Mouse (Mus musculus) midbrain, embryonic 15.5 days (tissue): ENCODE measurements around the gene Hbq1b. TPM values are rescaled to one million over a fixed set of nuclear protein-coding genes. Genes with fewer than 3 reads are reported as not detected.

Experiments
- ATAC-seq: fragments of 200-750 bp; cut with Nextera tagmentation; replicated peaks from 2 replicates; pipeline ENCODE4 v1.8.0; 2017; ENCODE audit warnings: moderate TSS enrichment
- H3K27ac ChIP-seq: fragments of 300-500 bp; sonication (generic); 2 replicates; pipeline ENCODE4 v1.5.1; 2015; ENCODE audit warnings: mild to moderate bottlenecking, inconsistent platforms
- H3K27me3 ChIP-seq: fragments of 300-500 bp; sonication (generic); replicated peaks from 2 replicates; pipeline ENCODE4 v1.6.1; 2015; ENCODE audit warnings: inconsistent platforms
- H3K36me3 ChIP-seq: fragments of 300-500 bp; sonication (generic); replicated peaks from 2 replicates; pipeline ENCODE4 v1.6.1; 2015; ENCODE audit warnings: inconsistent platforms
- H3K4me1 ChIP-seq: fragments of 300-500 bp; sonication (generic); 2 replicates; pipeline ENCODE4 v1.6.1; 2015; ENCODE audit warnings: inconsistent platforms
- H3K4me2 ChIP-seq: fragments of 300-500 bp; sonication (generic); 2 replicates; pipeline ENCODE4 v1.6.1; 2015; ENCODE audit warnings: inconsistent platforms, mild to moderate bottlenecking, moderate library complexity
- H3K4me3 ChIP-seq: fragments of 300-500 bp; sonication (generic); 2 replicates; pipeline ENCODE4 v1.5.1; 2015; ENCODE audit warnings: mild to moderate bottlenecking, inconsistent platforms
- H3K9ac ChIP-seq: fragments of 300-500 bp; sonication (generic); 2 replicates; pipeline ENCODE4 v1.6.1; 2015; ENCODE audit warnings: mild to moderate bottlenecking, inconsistent platforms
- H3K9me3 ChIP-seq: fragments of 300-500 bp; sonication (generic); 2 replicates; pipeline ENCODE4 v1.6.1; 2016; ENCODE audit warnings: inconsistent platforms
- WGBS: fragments of 180-500 bp; shearing (Covaris S2); methylation state at CpG from one replicate; pipeline ENCODE4 v1.1.7; 2015; ENCODE audit warnings: mixed read lengths; 5-methylcytosine and 5-hydroxymethylcytosine counted together
- polyA plus RNA-seq: library from polyadenylated mRNA; unstranded; fragments of >200 nt; fragmentation: Nextera tagmentation; extraction: Ambion mirVana; gene quantifications from 2 replicates; pipeline ENCODE4 v1.2.1, GENCODE M21; 2015

Gene Hbq1b
- polyA plus RNA-seq, 1 experiment from 2014 or later = 0.83 TPM

DNA sequence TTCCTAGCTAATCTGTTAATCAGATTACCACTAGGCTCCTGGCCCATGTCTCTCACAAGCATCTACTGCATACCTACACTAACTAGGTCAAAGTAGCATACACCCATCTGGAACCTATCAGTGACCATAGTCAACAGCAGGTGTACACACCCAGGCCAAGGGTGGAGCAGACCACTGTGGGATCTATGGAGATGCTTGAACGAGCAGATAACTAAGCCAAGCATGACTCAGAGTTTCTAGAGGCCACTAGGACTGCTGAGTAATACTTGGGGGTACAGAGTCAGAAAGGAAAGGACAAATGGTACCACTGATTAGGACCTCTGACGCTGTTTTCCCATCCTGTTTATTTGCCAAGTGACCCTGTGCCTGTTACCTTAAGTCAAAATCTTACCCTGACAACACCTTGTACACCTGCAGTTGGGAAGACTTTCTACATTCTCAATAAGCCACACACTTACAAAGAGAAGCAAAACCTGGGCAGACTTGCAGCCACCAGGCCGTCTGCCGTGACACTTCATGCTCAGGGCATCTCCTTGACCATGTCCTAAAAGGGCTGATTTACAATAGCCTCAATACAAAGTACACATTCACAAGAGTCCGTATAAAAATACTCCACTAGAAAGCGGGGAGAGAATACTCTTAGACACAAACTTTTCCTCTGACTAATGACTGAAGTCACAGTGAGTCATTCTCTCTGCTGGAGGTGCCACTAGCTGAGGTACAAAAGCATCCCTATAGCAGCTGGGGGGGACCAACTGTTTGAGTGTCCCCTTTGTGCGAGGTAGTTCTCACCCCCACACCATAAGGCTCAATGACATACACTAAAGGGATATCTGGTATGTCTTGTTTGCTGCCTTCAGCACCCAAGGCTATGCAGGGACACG is 35.6 kb upstream of the Hbq1b start:
- H3K4me1 ChIP-seq = no peaks in the 10 kb centered on the region
- H3K4me3 ChIP-seq = no peak overlapping the region
- H3K9ac ChIP-seq = no peak overlapping the region
- 86% methylated on average over 8 of the region's 8 CpGs for WGBS
- peaks cover 13% of the 10 kb centered on the region; the same call in 1 of the 2 replicates for H3K36me3 ChIP-seq
- no peak for ATAC-seq
- no peaks in the 10 kb centered on the region for H3K27me3 ChIP-seq
- H3K4me2 ChIP-seq = no peak overlapping the region
- H3K27ac ChIP-seq = no peak overlapping the region
- no peaks in the 10 kb centered on the region for H3K9me3 ChIP-seq

DNA sequence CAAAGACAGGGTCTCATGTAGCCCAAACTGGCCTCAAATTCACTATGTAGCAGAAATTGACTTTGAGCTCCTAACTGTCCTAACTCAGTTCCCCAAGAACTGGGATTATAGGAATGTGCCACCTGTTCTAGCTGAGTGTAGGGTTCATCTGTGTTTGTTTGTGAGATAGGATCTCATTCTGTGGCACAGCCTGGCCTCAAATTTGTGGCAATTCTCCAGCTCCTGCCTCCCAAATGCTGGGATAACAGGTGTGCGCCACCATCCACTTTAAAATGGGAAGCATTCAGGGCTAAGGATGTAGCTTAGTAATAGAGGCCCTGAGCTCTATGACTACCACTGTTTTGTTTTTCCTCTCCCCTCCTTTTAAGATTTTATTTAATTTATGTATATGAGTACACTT is 33.6 kb upstream of the Hbq1b start:
- no peaks in the 10 kb centered on the region for H3K4me1 ChIP-seq
- H3K9me3 ChIP-seq = no peaks in the 10 kb centered on the region
- no peaks in the 10 kb centered on the region for H3K27me3 ChIP-seq
- H3K36me3 ChIP-seq = peaks cover 3% of the 10 kb centered on the region; the same call in 1 of the 2 replicates
- ATAC-seq = no peak
- H3K9ac ChIP-seq = no peak overlapping the region
- H3K4me2 ChIP-seq = no peak overlapping the region
- no peak overlapping the region for H3K27ac ChIP-seq
- no peak overlapping the region for H3K4me3 ChIP-seq
- 92% methylated on average over 1 of the region's 1 CpGs for WGBS

DNA sequence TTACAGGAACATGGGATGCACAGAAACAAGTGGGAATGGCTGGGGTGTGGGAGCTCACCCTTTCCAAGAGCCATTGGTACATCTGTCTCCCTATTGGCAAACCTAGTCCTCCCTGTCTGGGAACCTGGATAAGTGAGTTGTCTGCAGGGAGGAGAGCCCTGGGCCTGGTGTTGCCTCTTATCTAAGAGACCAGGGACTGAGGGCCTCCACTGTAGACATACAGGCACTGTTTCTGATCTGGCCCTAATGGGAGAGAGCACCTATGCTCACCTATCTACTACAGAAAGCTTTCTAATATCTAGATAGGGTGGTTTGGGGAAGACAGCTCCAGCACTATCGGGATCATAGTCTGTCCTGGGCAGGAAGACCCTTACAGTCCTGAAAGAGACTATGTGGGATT is 30.6 kb upstream of the Hbq1b start:
- H3K27me3 ChIP-seq = no peaks in the 10 kb centered on the region
- H3K9ac ChIP-seq = no peak overlapping the region
- no peak for ATAC-seq
- H3K27ac ChIP-seq = no peak overlapping the region
- no peaks in the 10 kb centered on the region for H3K9me3 ChIP-seq
- H3K4me2 ChIP-seq = no peak overlapping the region
- no peaks in the 10 kb centered on the region for H3K4me1 ChIP-seq
- 95% methylated on average over 1 of the region's 1 CpGs for WGBS
- no peaks in the 10 kb centered on the region; the same call in 1 of the 2 replicates for H3K36me3 ChIP-seq
- no peak overlapping the region for H3K4me3 ChIP-seq

GRCm38 (mm10) chr11:32256566-32256965 is 30.2 kb upstream of the Hbq1b start:
- H3K9ac ChIP-seq = no peak overlapping the region
- no peaks in the 10 kb centered on the region for H3K4me1 ChIP-seq
- no peak overlapping the region for H3K4me3 ChIP-seq
- 93% methylated on average over 3 of the region's 3 CpGs for WGBS
- H3K27ac ChIP-seq = no peak overlapping the region
- ATAC-seq = no peak
- no peaks in the 10 kb centered on the region for H3K27me3 ChIP-seq
- H3K9me3 ChIP-seq = no peaks in the 10 kb centered on the region
- H3K36me3 ChIP-seq = no peaks in the 10 kb centered on the region; the same call in 1 of the 2 replicates
- no peak overlapping the region for H3K4me2 ChIP-seq

DNA sequence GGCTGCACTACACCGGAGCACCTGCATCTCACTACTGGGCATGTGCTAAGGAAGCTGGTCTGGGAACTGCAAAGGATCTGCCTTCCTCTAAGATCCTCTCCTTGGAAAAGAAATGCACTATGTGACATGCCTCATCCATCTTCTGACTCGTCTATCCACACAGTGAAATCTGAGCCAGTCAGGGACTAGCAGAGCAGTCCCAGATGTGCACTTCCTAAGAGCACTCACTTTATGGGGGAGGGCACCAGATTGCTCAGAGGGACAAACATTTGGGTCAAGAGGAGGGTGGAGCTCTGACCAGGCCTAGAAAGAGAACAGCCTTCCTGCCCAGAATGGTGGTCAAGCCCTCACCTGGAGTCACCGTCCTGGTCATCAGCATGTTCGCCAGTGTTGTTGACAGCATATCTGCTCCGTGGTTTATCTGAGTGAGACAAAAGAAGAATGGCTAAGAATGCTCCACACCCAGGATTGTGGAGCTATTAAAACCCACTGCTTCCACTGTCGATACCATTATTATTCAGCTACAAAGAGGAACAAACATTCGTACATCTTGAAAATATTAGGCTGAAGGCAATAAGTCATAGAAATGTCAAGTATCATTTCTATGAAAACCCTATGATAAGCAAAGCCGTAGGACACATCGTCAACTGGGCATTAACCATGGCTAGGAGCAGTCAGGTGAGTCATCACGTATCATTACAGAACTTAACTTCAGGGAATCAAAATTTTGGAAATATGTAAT is 23.9 kb upstream of the Hbq1b start:
- H3K9ac ChIP-seq = no peak overlapping the region
- WGBS = 90% methylated on average over 10 of the region's 10 CpGs
- ATAC-seq = no peak

GRCm38 (mm10) chr11:32265117-32265738 is 21.5 kb upstream of the Hbq1b start:
- no peaks in the 10 kb centered on the region for H3K9me3 ChIP-seq
- H3K4me1 ChIP-seq = peaks cover 14% of the 10 kb centered on the region
- H3K9ac ChIP-seq = no peak overlapping the region
- 93% methylated on average over 3 of the region's 3 CpGs for WGBS
- no peak overlapping the region for H3K27ac ChIP-seq
- no peak overlapping the region for H3K4me3 ChIP-seq
- ATAC-seq = no peak
- H3K27me3 ChIP-seq = no peaks in the 10 kb centered on the region
- no peak overlapping the region for H3K4me2 ChIP-seq
- no peaks in the 10 kb centered on the region for H3K36me3 ChIP-seq

More for the DNA sequence above, 23.9 kb upstream of the Hbq1b start:
- no peak overlapping the region for H3K4me2 ChIP-seq
- no peaks in the 10 kb centered on the region for H3K9me3 ChIP-seq
- H3K36me3 ChIP-seq = no peaks in the 10 kb centered on the region
- H3K27me3 ChIP-seq = no peaks in the 10 kb centered on the region
- no peak overlapping the region for H3K27ac ChIP-seq
- H3K4me3 ChIP-seq = no peak overlapping the region
- H3K4me1 ChIP-seq = peaks cover 9% of the 10 kb centered on the region

DNA sequence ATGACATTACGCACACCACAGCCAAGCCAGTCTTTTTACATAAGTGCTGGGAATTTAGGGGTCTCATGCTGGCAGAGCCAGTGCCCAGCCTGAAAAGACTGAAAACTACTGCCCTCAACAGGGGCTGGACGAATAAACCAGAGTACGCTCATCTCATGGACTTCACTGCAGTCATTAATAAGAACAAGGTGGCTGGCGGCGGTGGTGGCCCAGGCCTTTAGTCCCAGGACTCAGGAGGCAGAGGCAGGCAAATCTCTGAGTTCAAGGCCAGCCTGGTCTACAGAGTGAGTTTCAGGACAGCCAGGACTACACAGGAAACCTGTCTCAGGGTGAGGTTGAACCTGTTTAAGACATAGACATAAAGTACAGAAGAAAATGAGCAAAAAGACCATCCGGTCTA is 20.6 kb upstream of the Hbq1b start:
- no peaks in the 10 kb centered on the region for H3K36me3 ChIP-seq
- H3K4me2 ChIP-seq = no peak overlapping the region
- H3K27me3 ChIP-seq = no peaks in the 10 kb centered on the region
- no peaks in the 10 kb centered on the region for H3K9me3 ChIP-seq
- no peak for ATAC-seq
- H3K4me3 ChIP-seq = no peak overlapping the region
- H3K9ac ChIP-seq = no peak overlapping the region
- peaks cover 14% of the 10 kb centered on the region for H3K4me1 ChIP-seq
- 93% methylated on average over 6 of the region's 6 CpGs for WGBS
- no peak overlapping the region for H3K27ac ChIP-seq

DNA sequence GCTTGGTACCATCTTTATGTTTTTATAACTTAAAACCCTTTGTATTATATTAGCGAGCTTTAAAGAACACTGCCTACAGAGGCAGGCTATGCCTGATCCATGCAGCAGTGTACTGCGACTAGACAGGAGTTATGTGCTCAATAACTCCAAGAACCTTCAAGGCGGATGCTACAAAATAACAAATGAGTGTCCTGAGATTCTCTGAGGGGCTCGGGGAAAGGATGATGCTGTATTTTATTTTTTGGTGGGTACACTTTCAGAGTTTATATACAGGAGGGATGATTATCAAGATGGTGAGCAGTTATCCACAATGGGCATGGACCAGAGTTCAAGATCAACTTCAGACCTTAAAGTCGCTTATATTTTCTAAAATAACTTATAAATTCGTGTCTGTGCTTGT is 20.0 kb upstream of the Hbq1b start:
- Histone ChIP-seq H3K27me3 (no peaks in the 10 kb centered on the region), H3K4me1 (peaks cover 14% of the 10 kb centered on the region), H3K27ac (peak overlapping the region; percentile 93), H3K4me3 (peak overlapping the region; percentile 53), H3K4me2 (peak overlapping the region; percentile 54), H3K9ac (peak overlapping the region; percentile 79), H3K9me3 (no peaks in the 10 kb centered on the region), H3K36me3 (no peaks in the 10 kb centered on the region)
- 0 out of 2 replicates have a peak, but pooled peaks have one; percentile 0 for ATAC-seq
- 28% methylated on average over 6 of the region's 6 CpGs for WGBS

DNA sequence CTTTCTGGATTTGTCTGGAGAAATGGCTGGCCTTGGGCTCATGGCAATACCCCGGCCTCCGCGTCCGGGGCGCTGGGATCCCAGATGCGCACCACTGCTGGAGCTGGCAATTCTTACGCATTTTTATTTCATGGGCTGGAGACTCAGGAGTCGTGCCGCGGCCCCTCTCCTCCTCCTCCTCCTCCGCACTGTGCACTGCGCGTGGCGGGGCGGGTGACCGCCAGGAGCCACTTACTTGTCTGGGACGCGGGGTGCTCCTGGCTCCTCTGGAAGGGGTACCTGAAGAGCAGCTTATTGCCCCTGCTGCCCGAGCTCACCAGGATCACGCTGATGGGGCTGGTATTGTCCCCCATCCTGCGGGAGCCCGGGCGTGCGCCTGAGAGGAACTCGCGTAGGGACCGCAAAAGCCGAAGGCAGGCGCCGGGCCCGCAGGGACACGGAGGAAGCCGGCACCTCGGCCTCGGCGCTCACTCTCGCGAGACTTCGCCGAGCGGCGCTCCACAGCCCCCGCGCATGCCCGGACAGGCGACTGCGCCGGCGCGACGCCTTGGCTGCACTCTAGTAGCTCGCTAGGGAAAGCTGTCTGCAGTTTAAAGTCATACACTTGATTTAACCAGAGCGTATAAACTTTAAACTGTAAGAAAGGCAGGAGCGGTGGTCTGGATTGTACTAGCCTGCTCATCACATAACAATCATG is 19.4 kb upstream of the Hbq1b start, which contains the start of gene Nprl3:
Nprl3 (minus strand) TSS at position 520 of the 697 bp plus-strand sequence.
- H3K9me3 ChIP-seq = no peaks in the 10 kb centered on the region
- ATAC-seq = peak; percentile 99
- H3K9ac ChIP-seq = peak within 1 kb of the TSS; percentile 79
- no peaks in the 10 kb centered on the region for H3K27me3 ChIP-seq
- peak within 1 kb of the TSS; percentile 54 for H3K4me2 ChIP-seq
- under 1% methylated on average over 49 of the region's 54 CpGs for WGBS
- peak within 1 kb of the TSS; percentile 93 for H3K27ac ChIP-seq
- H3K4me1 ChIP-seq = peaks cover 14% of the 10 kb centered on the region
- peak within 1 kb of the TSS; percentile 53 for H3K4me3 ChIP-seq
- no peaks in the 10 kb centered on the region for H3K36me3 ChIP-seq

- H3K9ac ChIP-seq = peak overlapping the region; percentile 42
- WGBS = 23% methylated on average over 5 of the region's 5 CpGs
- H3K4me2 ChIP-seq = peak overlapping the region; percentile 54
- no peaks in the 10 kb centered on the region for H3K36me3 ChIP-seq
- H3K9me3 ChIP-seq = no peaks in the 10 kb centered on the region
- H3K27ac ChIP-seq = peak overlapping the region; percentile 93; the same call in 1 of the 2 replicates
- H3K4me3 ChIP-seq = peak overlapping the region; percentile 53
- H3K4me1 ChIP-seq = peaks cover 14% of the 10 kb centered on the region
- ATAC-seq = peak; percentile 62
- H3K27me3 ChIP-seq = no peaks in the 10 kb centered on the region
Measured at GRCm38 (mm10) chr11:32267964-32268363, 18.8 kb upstream of the Hbq1b start.

- Histone ChIP-seq H3K9me3 (no peaks in the 10 kb centered on the region), H3K36me3 (no peaks in the 10 kb centered on the region), H3K9ac (no peak overlapping the region), H3K27me3 (no peaks in the 10 kb centered on the region), H3K4me2 (no peak overlapping the region), H3K4me1 (peaks cover 14% of the 10 kb centered on the region), H3K27ac (no peak overlapping the region), H3K4me3 (no peak overlapping the region)
- ATAC-seq = no peak
- WGBS = 83% methylated on average over 5 of the region's 5 CpGs
Measured at GRCm38 (mm10) chr11:32268952-32269351, 17.8 kb upstream of the Hbq1b start.
